Mouse (Mus musculus): ENCODE results near the gene Aph1a.

GRCm38 (mm10) chr3:95879063-95879462 is 14.7 kb upstream of the Aph1a start:
- TF ChIP-seq POLR2A (IDR thresholded peaks at IDR 0.05; ENCODE audit: borderline replicate concordance, extremely low read depth, insufficient read depth, insufficient read length, poor library complexity, severe bottlenecking) (no peak), CTCF (IDR thresholded peaks at IDR 0.05; ENCODE audit: borderline replicate concordance, extremely low read depth, insufficient read depth, insufficient read length) (no peak)

Measured in brain, embryonic 14.5 days (tissue).